Mouse (Mus musculus) thymus, postnatal 4 days (tissue): ENCODE measurements around the gene Dpp9.

ENCODE experiments used
- DNase-seq: peaks from one replicate; pipeline ENCODE4 v3.0.0; 2021

Dpp9 gene

GRCm38 (mm10) chr17:56226566-56226965 is 7.9 kb upstream of the Dpp9 start:
- DNase-seq: no peak

DNA sequence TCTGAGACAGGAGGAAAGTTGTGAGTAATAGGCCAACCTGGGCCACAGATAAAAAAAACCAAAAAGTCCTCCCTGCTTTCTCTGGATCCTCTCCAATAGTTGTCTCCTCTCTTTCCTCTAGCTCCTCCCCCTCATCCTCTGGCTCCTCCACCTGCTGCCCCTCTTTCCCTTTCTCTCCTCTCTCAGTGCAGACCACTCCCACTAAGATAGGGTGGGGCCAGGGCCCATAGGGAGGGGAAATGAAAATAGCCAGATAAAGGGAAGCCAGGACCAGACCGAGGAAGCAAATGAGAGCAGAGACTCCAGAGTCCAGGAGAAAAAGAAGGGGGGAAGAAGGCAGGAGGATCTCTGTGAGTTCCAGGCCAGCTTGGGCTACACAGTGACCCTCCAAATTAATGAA is 6.2 kb upstream of the Dpp9 start:
- no peak for DNase-seq

DNA sequence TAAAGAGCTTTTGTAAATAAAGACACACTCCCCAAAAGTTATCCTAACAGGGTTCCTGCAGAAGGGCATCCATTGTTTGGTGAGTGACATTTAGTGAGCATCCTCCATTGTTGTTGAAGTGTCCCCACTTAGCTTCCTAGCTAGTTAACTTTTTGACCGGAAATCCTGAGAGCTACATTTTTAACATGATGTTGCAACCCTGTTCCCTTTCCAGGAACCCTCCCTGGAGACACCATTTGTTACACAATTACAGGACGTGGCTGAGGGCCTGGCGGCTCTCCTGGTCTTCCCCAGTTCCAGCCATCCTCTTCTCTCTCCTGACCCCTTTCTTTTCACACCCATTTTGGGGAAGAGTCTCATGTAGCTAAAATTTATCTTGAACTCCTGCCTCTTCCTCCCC is 1.1 kb upstream of the Dpp9 start:
- DNase-seq: no peak

DNA sequence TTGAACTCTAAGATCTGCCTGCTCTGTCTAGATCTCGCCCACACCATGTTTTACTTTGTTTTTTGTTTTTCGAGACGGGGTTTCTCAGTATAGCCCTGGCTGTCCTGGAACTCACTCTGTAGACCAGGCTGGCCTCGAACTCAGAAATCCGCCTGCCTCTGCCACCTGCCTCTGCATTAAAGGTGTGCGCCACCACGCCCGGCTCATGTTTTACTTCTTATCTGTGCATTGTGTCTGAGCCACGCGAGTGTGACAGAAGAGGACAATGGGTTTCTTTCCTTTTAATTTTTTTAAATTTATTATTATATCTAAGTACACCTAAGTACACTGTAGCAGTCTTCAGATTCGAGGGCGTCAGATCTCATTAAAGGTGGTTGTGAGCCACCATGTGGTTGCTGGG is 546 bp upstream of the Dpp9 start:
- DNase-seq: no peak

- no peak for DNase-seq
These were observed 1.0 kb downstream of the Dpp9 start for GRCm38 (mm10) chr17:56217670-56218069.

GRCm38 (mm10) chr17:56214229-56214628 is 4.5 kb downstream of the Dpp9 start:
- DNase-seq: no peak

DNA sequence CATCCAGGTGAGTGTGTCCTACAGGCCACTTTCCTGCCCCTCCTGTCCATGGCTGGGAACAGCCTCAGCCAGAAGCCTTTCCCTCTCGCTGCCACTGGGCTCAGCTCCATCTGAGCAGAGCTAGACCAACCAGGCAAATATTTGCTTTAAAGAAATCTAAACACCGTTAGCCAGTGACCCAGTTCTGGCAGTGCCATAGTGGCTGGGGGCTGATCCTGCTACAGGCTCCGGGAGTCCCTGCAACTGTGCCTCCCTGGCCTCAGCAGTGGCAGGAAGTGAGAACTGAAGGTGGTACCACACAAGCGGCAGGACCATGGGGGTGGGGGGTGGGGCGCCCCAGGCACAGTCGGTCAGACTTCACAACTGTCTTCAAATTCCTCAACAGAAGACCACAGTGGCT is 6.0 kb downstream of the Dpp9 start:
- no peak for DNase-seq

DNA sequence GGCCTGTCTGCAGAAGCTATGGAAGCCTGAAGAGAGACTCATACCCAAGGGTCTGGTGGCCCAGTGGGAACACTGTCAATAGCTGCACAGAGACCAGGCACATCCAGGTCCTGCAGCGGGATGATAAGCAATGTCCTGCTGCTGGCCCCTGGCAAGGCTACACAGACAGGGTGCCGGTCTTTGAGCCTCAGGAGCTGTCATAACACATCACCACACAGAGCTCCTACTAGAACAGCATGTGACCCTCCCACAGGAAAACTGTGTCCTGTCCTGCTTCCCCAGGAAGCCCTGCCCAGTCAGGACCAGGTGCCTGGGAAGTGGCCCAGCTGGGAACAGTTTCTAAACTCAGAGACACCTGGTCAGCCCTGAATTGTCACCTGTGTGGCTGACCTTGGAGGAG is 7.6 kb downstream of the Dpp9 start:
- DNase-seq: no peak

DNA sequence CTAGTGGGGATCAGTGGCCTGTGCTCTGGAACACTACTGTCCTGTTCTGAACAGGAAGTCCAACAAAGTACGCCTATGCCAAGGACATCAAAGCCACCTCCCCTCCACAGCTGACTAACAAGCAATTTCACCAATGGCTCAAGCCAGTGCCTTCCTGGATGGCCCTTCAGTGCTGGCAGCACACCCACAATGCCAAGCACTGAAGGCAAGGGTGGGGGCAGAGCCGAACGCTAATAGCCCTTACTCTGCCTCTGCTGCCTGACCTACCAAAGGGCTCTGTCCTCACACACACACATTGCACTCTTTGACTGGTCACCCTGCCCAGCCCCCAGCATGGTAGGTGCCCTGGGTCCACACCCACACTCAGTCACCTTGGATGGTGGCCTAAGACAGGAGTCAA is 9.9 kb downstream of the Dpp9 start:
- DNase-seq: no peak

DNA sequence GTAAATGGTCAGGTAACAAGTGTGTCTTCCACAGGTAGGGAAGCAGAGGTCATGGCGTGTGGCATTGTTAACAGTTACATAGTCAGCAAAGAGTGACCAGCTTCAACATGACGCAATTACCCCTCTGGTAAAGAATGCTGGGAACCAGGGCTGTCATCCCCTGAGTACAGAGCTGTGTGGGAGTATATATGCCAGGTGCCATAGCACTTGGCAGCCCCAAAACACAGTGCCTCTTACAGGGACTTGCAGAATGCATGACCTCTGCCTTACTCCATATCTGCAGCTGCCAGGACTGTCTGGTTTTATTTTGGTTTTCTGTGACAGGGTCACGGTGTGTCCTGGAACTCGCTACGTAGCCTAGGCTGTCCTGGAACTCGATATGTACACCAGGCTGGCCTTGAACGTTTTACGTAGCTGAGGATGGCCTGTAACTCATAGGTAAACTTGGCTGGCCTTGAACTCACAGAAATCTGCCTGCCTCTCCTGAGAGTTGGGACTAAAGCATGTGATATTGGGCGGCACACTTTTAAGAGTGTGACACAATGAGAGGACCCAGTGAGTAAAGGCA is 10.7 kb downstream of the Dpp9 start:
- no peak for DNase-seq

- no peak for DNase-seq
These were observed 11.6 kb downstream of the Dpp9 start for GRCm38 (mm10) chr17:56206986-56207674.

GRCm38 (mm10) chr17:56206276-56206884 is 12.3 kb downstream of the Dpp9 start:
- DNase-seq: no peak

- DNase-seq: no peak
These were observed 15.0 kb downstream of the Dpp9 start for GRCm38 (mm10) chr17:56203729-56204128.

- DNase-seq: no peak
These were observed 16.2 kb downstream of the Dpp9 start for GRCm38 (mm10) chr17:56202476-56202875.

DNA sequence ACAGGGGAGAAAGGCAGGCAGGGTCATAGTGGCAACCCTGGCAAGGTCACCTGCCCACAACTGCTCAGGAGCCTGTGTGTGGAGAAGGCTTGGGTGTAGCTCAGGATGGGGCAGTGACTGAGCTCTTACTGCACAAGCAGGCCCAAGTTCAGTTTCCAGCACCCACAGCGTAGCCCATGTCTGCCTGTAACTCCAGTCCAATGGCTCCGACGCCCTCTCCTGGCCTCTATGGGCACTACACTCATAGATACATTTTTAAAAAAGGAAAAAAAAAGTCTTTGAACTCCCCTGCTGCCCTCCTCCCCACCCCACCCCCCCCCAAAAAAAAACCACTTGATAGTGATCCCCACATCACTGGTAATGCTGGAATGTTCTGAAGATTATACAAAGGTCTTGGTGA is 17.1 kb downstream of the Dpp9 start:
- no peak for DNase-seq

- no peak for DNase-seq
These were observed 18.1 kb downstream of the Dpp9 start for GRCm38 (mm10) chr17:56200586-56200985.

DNA sequence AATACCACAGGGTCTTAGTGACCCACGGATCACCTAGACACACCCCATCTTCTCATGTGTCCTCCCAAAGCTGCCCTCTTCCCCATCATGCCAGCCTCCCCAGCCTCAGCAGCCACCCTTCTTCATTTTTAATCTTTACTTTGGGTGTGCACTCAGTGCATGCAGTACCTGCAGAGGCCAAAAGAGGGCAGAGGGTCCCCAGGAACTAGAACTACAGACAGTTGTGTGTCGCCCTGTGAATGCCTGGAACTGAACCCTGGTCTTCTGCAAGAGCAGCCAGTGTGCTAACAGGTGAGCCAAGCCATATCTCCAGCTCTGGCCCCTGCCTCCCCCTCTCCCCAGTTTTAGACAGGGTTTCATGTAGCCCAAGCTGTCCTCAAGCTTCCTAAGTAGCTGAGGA is 21.8 kb downstream of the Dpp9 start:
- DNase-seq: peak; percentile 62

DNA sequence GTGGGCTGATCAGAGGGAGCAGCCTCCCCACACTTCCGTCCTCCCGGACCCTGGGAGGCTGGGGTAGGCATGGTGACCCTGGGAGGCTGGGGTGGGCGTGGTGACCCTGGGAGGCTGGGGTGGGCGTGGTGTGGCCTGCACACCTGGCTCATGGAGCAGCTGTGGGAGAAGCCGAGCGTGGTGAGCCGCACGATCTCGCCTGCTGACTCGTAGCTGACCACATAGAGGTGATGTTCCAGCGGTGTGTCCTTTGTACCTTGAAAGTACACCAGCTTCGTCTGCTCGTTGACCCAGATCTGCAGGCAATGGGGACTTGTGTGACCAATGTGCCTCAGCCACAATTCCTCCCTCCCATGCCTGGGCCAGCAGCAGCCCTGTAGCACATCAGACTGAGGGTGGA is 23.9 kb downstream of the Dpp9 start:
- DNase-seq: no peak

GRCm38 (mm10) chr17:56194357-56194756 is 24.3 kb downstream of the Dpp9 start:
- no peak for DNase-seq

- no peak for DNase-seq
These were observed 27.4 kb downstream of the Dpp9 start for GRCm38 (mm10) chr17:56191266-56191665.

DNA sequence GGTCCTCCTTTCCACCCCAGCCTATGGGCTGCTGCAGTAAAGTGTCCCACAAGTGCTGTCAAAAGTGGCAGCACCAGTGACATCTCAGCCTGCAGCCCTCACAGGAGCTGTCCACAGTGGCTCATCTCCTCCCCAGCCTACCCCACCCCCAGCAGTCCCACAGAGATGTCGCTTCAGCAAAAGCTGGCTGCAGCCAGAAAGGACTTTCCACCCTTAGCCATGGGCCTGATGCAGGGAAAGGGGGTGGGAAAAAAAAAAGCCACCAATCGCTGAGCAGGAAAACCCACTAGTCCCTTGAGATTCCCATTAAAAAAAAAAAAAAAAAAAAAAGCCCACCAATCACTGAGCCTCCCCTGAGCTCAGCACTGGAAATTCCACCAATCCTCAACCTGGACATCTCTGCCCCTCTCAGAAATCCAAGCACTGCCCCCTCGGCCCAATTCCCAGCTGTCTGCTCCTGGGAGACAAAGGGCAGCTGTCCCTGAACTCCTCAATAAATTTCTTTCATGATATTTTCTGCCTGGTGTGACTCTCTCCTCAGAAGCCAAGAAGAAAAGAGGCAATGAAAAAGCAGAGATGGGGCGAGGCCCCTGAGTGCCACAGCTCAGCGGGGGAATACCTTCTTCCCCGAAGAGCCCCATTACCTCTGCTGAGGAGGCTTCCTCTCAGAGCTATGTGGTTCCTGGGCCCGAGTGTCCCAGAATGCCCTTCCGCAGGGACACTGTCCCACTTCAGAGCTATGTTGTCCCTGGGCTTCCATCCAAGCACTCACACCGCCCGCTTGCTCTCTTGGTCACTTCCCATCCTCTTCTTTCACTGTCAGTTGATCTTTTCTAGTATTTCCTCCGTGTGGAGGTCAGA is 33.2 kb downstream of the Dpp9 start:
- DNase-seq: no peak

GRCm38 (mm10) chr17:56183658-56184103 is 35.0 kb downstream of the Dpp9 start, which contains the start of gene Mydgf:
TSS of gene Mydgf (minus strand) at chr17:56183920.
- DNase-seq: peak; percentile 96

DNA sequence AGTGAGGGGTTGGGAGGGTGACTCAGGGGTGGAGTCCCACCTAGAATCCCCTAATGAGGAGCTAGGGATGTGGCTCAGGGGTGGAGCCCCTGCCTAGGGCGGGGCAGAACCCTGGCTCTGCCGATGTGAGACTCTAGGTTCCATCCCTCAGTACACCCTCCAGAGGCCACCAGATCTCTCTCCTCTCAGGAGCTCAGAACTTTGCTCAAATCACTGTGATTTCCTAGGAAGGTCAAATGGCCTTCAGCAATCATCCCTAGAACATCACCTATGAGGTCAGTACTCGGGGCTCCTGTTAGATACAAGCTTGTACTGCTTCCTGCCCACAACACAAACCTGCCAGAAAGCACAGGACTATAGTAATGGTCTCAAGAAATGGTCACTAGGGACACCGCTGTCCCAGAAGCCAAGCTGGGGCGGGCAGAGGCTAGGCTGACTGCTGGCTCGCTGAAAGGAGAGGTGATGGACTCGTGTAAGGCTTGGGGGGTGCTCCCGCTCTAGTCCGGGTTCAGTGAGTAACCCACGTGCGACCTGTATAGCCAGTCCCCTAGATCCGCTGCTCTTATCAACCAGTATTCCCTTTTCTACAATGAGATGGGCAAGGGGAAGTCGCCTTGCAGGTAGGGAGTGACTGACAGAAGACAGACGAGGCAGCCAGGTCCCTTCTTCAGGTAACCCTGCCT is 35.6 kb downstream of the Dpp9 start:
- DNase-seq: no peak
